Mouse (Mus musculus) adrenal gland, postnatal 36 days (tissue): ENCODE results near the gene Plxnb3. TPM values are rescaled to one million over a fixed set of nuclear protein-coding genes. Genes with fewer than 3 reads are reported as not detected.
A peak's percentile ranks its signal among the peaks of the same experiment; 100 is the strongest.

Experiments used
- DNase-seq, 2 experiments: peaks; one replicate each; pipeline ENCODE4 v3.0.0; 2021; ENCODE audit warnings: mixed read lengths in 1 of 2
- total RNA-seq, 2 experiments: library from RNA; stranded (reverse); gene quantifications; 2 replicates each; pipeline ENCODE4 v1.2.3; 2021

Plxnb3 gene
- total RNA-seq, 2 experiments from 2014 or later = 0.30 to 0.66 TPM

GRCm38 (mm10) chrX:73785666-73786065 is 28.8 kb downstream of the Plxnb3 start:
- DNase-seq = no peak

GRCm38 (mm10) chrX:73786364-73787224 is 29.7 kb downstream of the Plxnb3 start, which contains the start of the genes Idh3g and Ssr4:
Gene Idh3g (minus strand): TSS chrX:73786897.
Gene Ssr4 (plus strand): TSS chrX:73787028.
- peak; percentile 92 to 93 for DNase-seq

GRCm38 (mm10) chrX:73787225-73787558 is 30.3 kb downstream of the Plxnb3 start:
- no peak for DNase-seq

- no peak for DNase-seq
Observed at GRCm38 (mm10) chrX:73788501-73788900, 31.6 kb downstream of the Plxnb3 start.

- no peak for DNase-seq
Observed at GRCm38 (mm10) chrX:73793039-73793438, 36.1 kb downstream of the Plxnb3 start.

GRCm38 (mm10) chrX:73793505-73793904 is 36.6 kb downstream of the Plxnb3 start:
- no peak for DNase-seq

GRCm38 (mm10) chrX:73797511-73797910 is 40.6 kb downstream of the Plxnb3 start:
- DNase-seq = no peak

- DNase-seq = peak; percentile 74 to 88
Observed at GRCm38 (mm10) chrX:73798502-73798901, 41.6 kb downstream of the Plxnb3 start.

GRCm38 (mm10) chrX:73805814-73806213 is 48.9 kb downstream of the Plxnb3 start:
- no peak for DNase-seq

GRCm38 (mm10) chrX:73815072-73815471 is 58.2 kb downstream of the Plxnb3 start:
- DNase-seq = no peak

GRCm38 (mm10) chrX:73816596-73817314 is 59.9 kb downstream of the Plxnb3 start:
- DNase-seq = no peak

Other genes with a start within 250 kb of the Plxnb3 start
- gene Dusp9, start 117.7 kb upstream of the Plxnb3 start, total RNA-seq = 1 to 10 TPM in 1 of 2 experiments, under 1 TPM in 1; 0.49 to 2.0 TPM
- gene Pnck, start 97.0 kb upstream of the Plxnb3 start, total RNA-seq = 1 to 10 TPM; 6.9 to 7.0 TPM
- gene Slc6a8, start 83.9 kb upstream of the Plxnb3 start, total RNA-seq = 100 to 1,000 TPM in 1 of 2 experiments, 10 to 100 TPM in 1; 62.6 to 126 TPM
- gene Bcap31, start 40.9 kb upstream of the Plxnb3 start, total RNA-seq = 100 to 1,000 TPM; 278 to 286 TPM
- gene Abcd1, start 40.5 kb upstream of the Plxnb3 start, total RNA-seq = 10 to 100 TPM; 21.6 to 31.5 TPM
- gene Srpk3, start 17.3 kb downstream of the Plxnb3 start, total RNA-seq = under 1 TPM in 1 of 2 experiments, not detected in 1; 0.33 TPM
- 100 to 1,000 TPM; 412 to 482 TPM for gene Idh3g, start 29.8 kb downstream of the Plxnb3 start, total RNA-seq
- 100 to 1,000 TPM; 161 to 166 TPM for gene Ssr4, start 29.9 kb downstream of the Plxnb3 start, total RNA-seq
- gene Pdzd4, start 67.9 kb downstream of the Plxnb3 start, total RNA-seq = 1 to 10 TPM; 2.9 to 4.4 TPM
- gene Avpr2, start 135.0 kb downstream of the Plxnb3 start, total RNA-seq = not detected
- 10 to 100 TPM in 1 of 2 experiments, 1 to 10 TPM in 1; 9.8 to 10.0 TPM for gene L1cam, start 139.0 kb downstream of the Plxnb3 start, total RNA-seq
- 1 to 10 TPM; 2.9 to 3.0 TPM for gene Arhgap4, start 164.8 kb downstream of the Plxnb3 start, total RNA-seq
- gene Naa10, start 164.9 kb downstream of the Plxnb3 start, total RNA-seq = 10 to 100 TPM; 76.0 to 85.1 TPM
- 10 to 100 TPM; 16.1 to 23.8 TPM for gene Renbp, start 173.8 kb downstream of the Plxnb3 start, total RNA-seq
- gene Hcfc1, start 209.3 kb downstream of the Plxnb3 start, total RNA-seq = 10 to 100 TPM; 56.9 to 57.1 TPM